ENCODE assay signal across 18 mouse cellular contexts in the genomic region with DNA sequence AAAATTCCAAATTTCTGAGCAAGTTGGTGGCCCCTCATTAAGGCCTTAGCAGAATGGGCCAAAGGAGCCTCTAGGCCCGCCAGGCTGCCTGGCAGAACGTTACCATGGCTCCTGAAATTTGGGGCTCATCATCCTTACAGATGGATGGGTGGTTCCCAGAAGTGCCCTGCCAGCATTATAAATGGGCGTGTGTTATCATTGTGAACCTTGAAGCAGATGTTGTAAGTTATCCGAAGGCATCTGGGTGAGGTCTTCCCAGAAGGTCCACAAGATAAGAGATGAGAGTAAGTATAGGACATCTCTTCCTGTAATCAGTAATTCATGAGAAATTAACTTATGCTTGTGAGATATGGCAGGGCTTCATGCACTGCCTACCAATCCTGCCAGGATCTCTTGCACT. TPM values are rescaled to one million over a fixed set of nuclear protein-coding genes. Genes with fewer than 3 reads are reported as not detected.
"Had no signal": no experiment of that assay in that cellular context is flagged by ENCODE, and none has a peak within 500 bp of the region (broad histone marks: within the 10 kb centered on the region; RNA-seq: fewer than 3 reads in every experiment).

No protein-coding gene starts in this region.

- H3K27ac ChIP-seq: lung, embryonic 15.5 days; macrophage; midbrain, embryonic 13.5 days; midbrain, embryonic 15.5 days; neural tube, embryonic 12.5 days; stomach, embryonic 15.5 days; stomach, postnatal 0 days had no signal

- H3K36me3 ChIP-seq: lung, embryonic 15.5 days; midbrain, embryonic 13.5 days; midbrain, embryonic 15.5 days; neural tube, embryonic 12.5 days; stomach, embryonic 15.5 days had no signal

- H3K4me1 ChIP-seq: lung, embryonic 15.5 days; megakaryocyte, embryonic 14.5 days; midbrain, embryonic 13.5 days; midbrain, embryonic 15.5 days; neural tube, embryonic 12.5 days; stomach, embryonic 15.5 days had no signal

- H3K4me3 ChIP-seq: lung, embryonic 15.5 days; megakaryocyte, embryonic 14.5 days; midbrain, embryonic 13.5 days; midbrain, embryonic 15.5 days; neural tube, embryonic 12.5 days; stomach, embryonic 15.5 days had no signal

- H3K27me3 ChIP-seq: lung, embryonic 15.5 days; midbrain, embryonic 13.5 days; midbrain, embryonic 15.5 days; neural tube, embryonic 12.5 days; stomach, embryonic 15.5 days had no signal

- DNase-seq: lung, postnatal 14 days; lung, postnatal 36 days; right cerebral cortex, postnatal 14 days; thymus, adult 2 months; thymus, postnatal 25 days; thymus, postnatal 4 days had no signal

- H3K9ac ChIP-seq: lung, embryonic 15.5 days; midbrain, embryonic 13.5 days; midbrain, embryonic 15.5 days; neural tube, embryonic 12.5 days; stomach, embryonic 15.5 days had no signal

- ATAC-seq: lung, postnatal 0 days; midbrain, embryonic 13.5 days; midbrain, embryonic 15.5 days had no signal

- H3K9me3 ChIP-seq: lung, embryonic 15.5 days; midbrain, embryonic 13.5 days; midbrain, embryonic 15.5 days; neural tube, embryonic 12.5 days; stomach, embryonic 15.5 days had no signal

- H3K4me2 ChIP-seq: lung, embryonic 15.5 days; midbrain, embryonic 11.5 days; midbrain, embryonic 13.5 days; midbrain, embryonic 15.5 days; neural tube, embryonic 12.5 days; stomach, embryonic 15.5 days had no signal

RNA-seq across cellular contexts. Expression of gene Plb1, which starts 30.0 kb away (rescaled TPM):
- total RNA-seq: monocyte, adult 5-6 weeks had no signal
- polyA plus RNA-seq: midbrain, embryonic 13.5 days; neural tube, embryonic 12.5 days; neural tube, embryonic 14.5 days had no signal
